Mouse (Mus musculus): ENCODE results near the gene Zfp867.

Gene Zfp867

GRCm38 (mm10) chr11:59472326-59472677 is at the start of gene Zfp867:
TSS of gene Zfp867 (minus strand) at chr11:59472474.
- peak; percentile 78 to 88 for DNase-seq

DNA sequence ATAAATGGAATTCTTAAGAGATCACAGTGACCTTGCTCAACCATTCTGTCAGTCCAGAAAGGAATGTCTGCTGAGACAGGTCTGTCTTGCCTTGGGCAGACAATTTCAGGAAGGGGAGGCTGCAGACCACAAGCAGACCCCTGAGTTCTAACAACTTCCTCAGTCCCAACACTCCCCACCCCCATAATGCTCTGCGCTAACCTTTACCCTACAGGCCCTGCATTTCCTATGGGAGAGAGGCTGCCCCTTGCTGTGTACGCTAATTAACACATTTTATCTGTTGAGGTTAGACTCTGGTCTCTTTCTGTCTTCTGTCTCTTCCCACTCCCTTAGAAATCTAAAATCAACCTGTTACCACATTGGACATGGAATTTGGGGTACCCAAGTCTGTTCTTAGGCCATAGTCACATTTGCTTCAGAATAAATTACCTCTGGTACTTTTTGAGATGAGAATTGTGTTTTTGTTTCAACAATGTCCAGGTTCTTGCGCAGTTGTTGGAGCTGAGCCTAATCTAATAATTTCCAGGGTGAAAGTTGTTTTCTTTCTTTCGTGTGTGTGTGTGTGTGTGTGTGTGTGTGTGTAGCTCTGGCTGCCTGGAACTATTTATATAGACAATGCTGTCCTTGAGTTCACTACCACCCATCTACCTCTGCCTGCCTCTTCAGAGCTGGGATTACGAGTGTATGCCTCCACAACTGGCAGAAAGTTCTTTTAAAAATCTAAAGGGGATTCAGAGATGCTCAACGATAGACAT is 47.6 kb upstream of the Zfp867 start:
- no peak for DNase-seq

DNA sequence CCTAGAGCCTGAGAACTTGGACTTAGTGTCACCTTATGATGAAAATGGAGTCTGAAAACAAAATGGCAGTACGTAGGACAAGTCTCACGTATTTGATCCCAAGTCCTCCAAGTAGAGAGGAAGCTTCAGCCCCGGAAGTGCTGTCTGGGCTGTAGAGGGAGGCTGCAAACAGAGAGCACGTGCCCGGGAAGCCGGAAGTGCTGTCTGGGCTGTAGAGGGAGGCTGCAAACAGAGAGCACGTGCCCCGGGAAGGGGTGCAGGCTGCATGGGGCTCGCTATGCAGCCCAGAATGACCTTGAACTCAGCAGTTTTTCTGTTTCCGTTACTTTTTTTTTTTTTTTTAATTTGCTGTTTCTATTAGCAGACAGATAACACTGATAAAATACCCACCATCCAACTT is 46.0 kb upstream of the Zfp867 start:
- DNase-seq, result no peak

DNA sequence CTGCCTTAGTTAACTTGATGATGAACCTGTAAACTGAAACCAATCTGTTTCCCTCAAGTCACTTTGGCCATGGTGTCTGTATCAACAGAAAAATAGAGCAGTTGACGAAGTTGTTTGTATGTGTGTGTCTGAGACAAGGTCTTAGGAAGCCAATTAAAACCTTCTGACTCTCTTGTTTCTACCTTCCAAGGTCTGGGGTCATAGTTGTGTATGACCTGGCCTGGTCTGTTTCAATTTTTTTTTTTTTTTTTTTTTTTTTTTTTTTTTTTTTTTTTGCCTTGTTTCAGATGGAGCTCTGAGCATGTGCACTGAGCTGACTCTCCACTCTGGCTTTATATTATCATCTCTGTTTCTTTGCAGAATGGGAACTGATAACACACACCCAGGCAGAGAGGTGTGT is 45.2 kb upstream of the Zfp867 start:
- DNase-seq, result no peak

- DNase-seq, result no peak
These were observed 42.5 kb upstream of the Zfp867 start for GRCm38 (mm10) chr11:59514789-59515188.

DNA sequence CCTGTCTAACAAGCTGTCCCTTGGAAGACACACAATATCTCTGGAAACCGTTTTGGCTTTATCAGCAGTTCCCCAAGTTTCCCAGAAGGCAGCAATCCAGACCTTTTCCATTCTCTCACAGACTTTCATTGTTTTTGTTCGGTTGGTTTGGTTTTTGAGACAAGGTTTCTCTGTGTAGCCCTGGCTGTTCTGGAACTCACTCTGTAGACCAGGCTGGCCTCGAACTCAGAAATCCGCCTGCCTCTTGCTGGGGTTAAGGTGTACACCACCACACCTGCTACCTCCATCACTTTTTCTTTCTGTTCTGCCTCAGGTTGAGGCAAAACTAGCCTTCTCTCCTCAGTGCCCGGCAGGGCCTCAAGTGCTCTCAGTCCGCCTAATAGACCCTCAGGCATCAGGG is 42.1 kb upstream of the Zfp867 start:
- no peak for DNase-seq

GRCm38 (mm10) chr11:59513556-59513955 is 41.3 kb upstream of the Zfp867 start:
- DNase-seq, result no peak

DNA sequence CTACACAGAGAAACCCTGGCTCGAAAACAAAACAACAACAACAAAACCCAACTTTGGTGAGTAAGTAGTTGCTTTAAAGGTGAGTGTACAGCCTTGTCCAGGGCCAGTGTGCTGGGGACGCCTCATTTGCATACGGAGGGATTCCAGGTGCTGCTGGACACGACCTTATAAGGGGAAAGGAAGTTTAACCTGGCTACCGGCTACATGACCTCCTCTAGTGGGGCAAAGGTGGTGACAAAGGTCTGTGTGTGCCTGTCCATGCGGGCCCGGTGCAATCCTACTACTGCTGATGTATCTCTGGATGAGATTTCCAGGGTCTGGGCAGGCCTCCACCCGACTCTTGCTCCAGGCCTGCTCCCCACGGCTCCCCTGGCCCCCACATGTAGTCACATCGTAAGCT is 40.5 kb upstream of the Zfp867 start:
- no peak for DNase-seq

GRCm38 (mm10) chr11:59511558-59511957 is 39.3 kb upstream of the Zfp867 start:
- no peak for DNase-seq

- DNase-seq, result no peak
These were observed 34.4 kb upstream of the Zfp867 start for GRCm38 (mm10) chr11:59506713-59507074.

- DNase-seq, result peak; percentile 68 to 70
These were observed 33.8 kb upstream of the Zfp867 start for GRCm38 (mm10) chr11:59505839-59506712.

GRCm38 (mm10) chr11:59505351-59505838 is 33.1 kb upstream of the Zfp867 start:
- peak; percentile 44 to 65 for DNase-seq

DNA sequence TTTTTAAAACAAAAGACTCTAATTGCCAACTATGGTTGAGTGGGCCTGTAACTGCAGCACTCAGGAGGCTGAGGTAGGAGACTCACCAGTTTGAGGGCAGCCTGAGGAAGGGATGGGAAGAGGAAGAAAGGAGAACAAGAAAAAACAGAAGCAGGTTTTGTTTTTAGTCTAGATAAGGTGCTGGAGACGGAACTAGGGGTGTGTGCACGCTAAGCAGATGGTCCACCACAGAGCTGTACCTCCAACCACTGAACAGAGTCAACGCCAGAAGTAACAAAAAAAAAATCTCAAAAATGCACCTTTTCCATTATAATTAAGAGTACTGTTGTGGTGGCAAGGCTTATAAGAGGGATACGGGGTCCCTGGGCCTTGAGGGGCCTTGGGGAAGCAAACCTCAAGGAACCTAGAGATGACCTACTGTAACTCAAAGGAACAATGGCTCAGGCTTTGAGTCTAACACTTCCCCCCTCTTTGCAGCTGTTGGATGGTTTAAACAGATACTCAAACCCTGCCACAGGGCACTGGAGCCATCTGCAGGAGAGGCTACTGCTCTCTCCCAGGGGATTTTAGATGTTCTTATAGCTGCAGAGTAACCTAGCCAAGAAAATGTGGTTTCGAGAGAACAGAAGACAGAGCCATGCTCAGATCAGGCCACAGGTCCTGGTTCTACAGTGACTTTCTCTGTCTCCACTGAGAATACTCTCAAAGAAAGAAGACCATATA is 29.9 kb upstream of the Zfp867 start:
- DNase-seq, result no peak

GRCm38 (mm10) chr11:59497747-59498146 is 25.5 kb upstream of the Zfp867 start:
- DNase-seq, result no peak

DNA sequence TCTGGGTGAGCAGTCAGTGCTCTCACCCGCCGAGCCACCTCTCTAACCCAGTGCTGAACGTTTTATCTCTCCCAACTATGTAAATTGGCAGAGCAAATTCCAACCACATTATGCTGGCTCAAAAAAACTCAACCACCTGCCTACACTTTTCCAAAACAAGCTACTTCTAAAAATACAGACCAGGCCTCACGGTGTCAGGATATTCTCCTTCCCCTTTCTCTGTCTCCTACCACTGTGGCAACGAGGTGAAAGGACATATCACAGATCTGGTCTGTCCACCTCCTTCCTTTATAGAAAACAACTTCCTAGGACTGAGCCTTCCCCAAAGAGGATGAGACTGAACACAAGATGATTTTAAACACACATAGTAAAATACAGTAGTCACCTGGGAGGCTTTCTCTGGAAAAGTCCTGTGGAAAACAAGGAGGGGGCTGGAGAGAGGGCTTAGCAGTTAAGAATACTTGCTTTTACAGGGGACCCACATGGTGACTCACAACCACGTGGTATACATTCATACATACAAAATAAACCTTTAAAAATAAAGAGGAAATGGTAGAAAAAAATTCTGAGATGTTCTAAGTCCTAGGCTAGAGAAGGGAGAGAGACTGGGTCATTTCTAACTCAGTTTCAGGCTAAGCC is 24.5 kb upstream of the Zfp867 start:
- no peak for DNase-seq

DNA sequence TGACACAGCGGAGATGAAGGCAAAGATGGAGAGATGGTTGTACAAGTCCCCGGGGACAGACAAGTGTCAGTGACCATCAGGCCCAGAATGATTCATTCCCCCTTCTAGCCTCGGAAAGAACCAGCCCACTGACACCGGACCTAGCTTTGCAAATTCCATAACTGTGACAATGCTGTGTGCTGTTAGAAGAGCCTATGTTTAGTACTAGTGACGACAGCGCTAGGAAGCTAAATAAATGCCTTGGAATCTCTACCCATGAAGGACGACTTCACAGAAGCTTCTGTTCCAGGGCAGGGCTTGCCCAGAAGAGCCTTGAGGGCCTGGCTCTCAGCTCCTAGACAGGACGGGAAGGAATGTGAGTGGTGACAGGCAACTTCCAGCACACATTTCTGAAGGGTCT is 13.9 kb upstream of the Zfp867 start:
- no peak for DNase-seq

DNA sequence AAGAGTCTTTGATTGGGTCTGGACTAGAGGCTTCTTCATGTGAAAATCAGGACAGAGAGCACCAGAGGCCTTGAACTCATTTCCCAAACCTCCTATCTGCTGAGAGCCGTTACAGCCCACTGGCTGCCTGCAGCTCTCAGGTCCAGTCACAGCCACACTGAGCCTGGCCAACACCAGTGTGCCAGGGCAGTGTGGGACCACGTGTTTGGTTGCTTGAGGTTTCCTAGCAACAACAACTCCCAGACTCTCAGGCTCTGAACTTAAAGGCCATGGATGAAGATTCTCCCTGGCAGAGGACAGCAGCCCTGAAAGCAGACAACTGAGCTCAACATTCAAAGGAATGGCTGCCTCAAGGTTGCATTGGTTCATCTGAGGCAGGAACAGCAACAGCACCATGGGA is 13.4 kb upstream of the Zfp867 start:
- no peak for DNase-seq

GRCm38 (mm10) chr11:59483212-59483611 is 10.9 kb upstream of the Zfp867 start:
- peak in 1 of 2 experiments; percentile 29 for DNase-seq

DNA sequence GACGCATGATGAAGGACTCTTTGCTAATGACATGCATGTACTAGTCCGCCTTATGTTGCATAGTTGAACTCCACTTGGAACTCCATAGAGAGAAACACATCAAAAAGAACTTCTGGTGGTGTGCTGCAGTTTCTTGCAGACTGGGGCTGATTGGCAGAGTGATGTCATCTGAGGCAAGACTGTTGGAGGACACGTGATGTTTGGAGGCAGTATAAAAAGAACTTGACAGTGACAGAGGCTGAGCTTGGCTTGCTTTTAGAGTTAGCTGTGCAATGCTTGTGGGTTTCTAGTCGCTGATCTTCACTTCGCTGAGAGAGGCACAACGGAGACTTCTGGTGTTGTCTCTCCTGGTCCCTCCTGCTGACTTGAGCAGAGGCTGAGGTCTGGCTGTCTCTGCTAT is 5.0 kb upstream of the Zfp867 start:
- no peak for DNase-seq

DNA sequence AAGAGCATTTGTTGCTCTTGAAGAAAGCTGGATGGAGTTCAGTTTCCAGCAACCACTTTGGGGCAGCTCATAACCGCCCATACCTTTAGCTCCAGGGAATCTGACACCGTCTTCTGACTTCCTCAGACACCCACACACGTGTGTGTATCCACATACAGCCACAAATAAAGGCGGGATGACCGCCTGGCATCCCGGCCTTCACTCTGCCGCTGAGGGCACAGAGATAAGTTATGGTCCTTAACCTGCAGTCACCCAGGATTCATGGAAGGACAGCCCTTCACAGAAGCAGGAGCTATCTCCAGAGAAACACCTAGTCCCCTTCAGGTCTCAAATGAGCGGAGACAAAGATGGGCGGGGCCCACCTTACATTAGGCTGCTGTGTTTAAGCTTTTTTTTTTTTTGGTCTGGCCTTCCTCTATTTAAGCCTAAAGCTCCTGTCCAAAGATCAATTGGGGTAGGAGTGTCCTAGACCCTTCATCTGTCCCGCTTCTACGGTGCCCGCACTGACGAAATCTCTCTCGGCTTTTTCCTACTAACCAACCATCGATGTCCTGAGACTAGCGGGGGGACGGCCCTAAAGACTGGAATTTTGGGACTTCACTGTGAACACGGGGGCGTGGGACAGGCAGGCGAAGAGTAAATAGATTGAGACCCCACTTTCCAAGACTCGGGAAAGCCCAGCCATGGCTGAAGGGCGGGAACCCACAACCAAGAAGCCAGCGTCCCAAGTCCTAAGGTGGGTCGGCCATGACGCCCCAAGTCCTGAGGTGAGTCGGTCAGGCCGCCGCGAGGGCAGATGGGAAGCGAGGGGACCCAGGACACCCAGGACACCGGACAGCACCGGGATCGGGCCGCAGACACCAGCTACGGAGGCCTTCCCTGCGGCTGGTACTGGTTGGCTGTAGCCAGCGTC is 605 bp downstream of the Zfp867 start:
- DNase-seq, result no peak

DNA sequence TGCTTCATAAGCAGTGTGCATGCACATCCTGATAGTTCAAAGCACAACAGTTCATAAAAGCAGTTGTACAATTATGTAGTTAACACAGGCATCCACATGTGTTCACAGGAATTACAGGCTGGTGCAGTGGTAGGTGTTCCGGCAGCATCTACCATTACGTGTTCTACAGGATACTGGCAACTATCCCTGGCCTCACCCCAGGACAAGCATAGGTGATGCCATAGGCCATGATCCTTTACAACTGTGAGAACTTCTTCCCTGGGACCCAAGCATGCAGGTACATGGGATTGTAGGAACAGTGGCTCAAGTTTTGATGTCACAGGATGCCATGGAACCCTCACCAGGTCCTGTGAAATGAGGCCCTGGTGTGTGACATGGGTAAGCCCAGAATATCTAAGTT is 11.8 kb downstream of the Zfp867 start:
- no peak for DNase-seq

GRCm38 (mm10) chr11:59458973-59459372 is 13.3 kb downstream of the Zfp867 start:
- no peak for DNase-seq
